Mouse (Mus musculus): ENCODE data around the gene Kif4. TPM values are rescaled to one million over a fixed set of nuclear protein-coding genes. Genes with fewer than 3 reads are reported as not detected.

The Kif4 gene
- total and polyA plus RNA-seq, 3 experiments: 0.16 to 0.45 (median 0.23) TPM

DNA sequence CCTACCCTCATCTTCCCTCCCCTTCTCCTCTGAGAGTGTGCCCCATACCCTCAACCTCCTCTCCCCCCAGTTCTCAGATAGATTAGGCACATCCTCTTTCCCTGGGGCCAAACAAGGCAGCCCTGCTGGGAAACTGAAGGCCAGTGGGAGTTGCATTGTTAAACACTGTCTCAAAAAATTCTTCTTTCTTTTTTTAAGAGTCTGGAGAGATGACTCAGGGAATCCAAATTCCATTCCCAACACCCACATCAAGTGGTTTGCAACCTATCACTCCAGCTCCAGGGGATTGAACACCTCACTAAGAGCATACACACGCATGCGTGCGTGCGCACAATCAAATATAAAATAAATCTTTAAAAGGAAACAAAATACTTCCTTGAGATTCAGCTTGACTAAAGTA is 71.2 kb downstream of the Kif4 start:
- Histone ChIP-seq H3K36me3 (ENCODE audit: control insufficient read depth, insufficient read depth, low read length) (no peaks in the 10 kb centered on the region), H3K4me1 (ENCODE audit: control insufficient read depth, insufficient read depth, low read length) (no peaks in the 10 kb centered on the region), H3K79me2 (replicated peaks; ENCODE audit: control insufficient read depth, insufficient read depth, low read length) (no peaks in the 10 kb centered on the region), H3K27me3 (ENCODE audit: control insufficient read depth, insufficient read depth, low read length) (no peaks in the 10 kb centered on the region), H3K4me3 (no peak overlapping the region), H3K9ac (ENCODE audit: low read depth, low read length) (no peak overlapping the region), H3K27ac (no peak overlapping the region)
- no peak for DNase-seq
- intact Hi-C loops (cut with DNase I): no loop called here
- no peak for TF ChIP-seq POLR2A (IDR thresholded peaks at IDR 0.05; ENCODE audit: insufficient read depth, low read depth, low read length)
- TF ChIP-seq CTCF (IDR thresholded peaks at IDR 0.05): no peak
- TF ChIP-seq EP300 (IDR thresholded peaks at IDR 0.05; ENCODE audit: insufficient read depth, low read depth, low read length): no peak
- WGBS: 95% methylated on average over 4 of the region's 4 CpGs

DNA sequence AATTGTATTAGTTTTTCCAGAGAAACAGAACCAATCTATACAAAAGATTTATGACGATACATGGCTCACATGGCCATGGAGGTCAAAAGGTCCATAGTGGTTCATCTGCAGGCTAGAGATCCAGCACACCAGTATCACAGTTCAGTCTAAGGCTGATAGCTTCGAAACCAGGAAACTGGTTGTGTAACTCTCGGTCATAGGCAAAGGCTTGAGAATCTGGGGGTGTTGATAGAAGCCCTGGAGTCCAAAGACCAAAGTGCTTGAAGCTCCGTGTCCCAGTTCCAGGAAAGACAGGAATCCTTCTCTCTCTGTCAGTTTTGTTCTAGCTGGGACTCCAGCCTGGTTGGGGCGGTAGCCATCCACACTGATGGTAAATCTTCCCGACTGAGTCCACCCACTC is 82.5 kb downstream of the Kif4 start:
- H3K4me1 ChIP-seq (ENCODE audit: control insufficient read depth, insufficient read depth, low read length): no peaks in the 10 kb centered on the region
- 89% methylated on average over 6 of the region's 6 CpGs for whole genome bisulfite sequencing

DNA sequence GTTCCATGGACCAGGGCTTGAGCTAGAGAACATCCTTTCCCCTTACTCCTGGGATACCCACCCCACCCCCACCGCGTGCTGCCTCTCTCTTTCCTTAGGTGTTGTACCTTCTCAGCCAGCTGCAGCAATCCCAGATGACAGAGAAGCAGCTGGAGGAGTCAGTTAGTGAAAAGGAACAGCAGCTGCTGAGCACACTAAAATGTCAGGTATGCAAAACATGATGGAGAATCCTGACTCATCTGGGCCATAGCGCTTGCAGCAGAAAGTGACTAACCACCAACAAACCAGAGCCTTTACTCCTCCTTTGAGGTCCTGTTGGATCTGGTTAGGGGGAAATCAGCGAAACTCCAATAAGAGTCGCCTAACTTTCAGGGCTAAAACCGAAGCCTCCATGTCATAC is 90.6 kb downstream of the Kif4 start:
- no peaks in the 10 kb centered on the region for H3K79me2 ChIP-seq (replicated peaks; ENCODE audit: control insufficient read depth, insufficient read depth, low read length)
- no peak overlapping the region for H3K27ac ChIP-seq
- TF ChIP-seq POLR2A (IDR thresholded peaks at IDR 0.05; ENCODE audit: insufficient read depth, low read depth, low read length): no peak
- TF ChIP-seq CTCF (IDR thresholded peaks at IDR 0.05): no peak
- TF ChIP-seq EP300 (IDR thresholded peaks at IDR 0.05; ENCODE audit: insufficient read depth, low read depth, low read length): no peak
- DNase-seq: no peak
- H3K4me3 ChIP-seq: no peak overlapping the region
- 89% methylated on average over 6 of the region's 6 CpGs for WGBS
- H3K27me3 ChIP-seq (ENCODE audit: control insufficient read depth, insufficient read depth, low read length): no peaks in the 10 kb centered on the region
- H3K36me3 ChIP-seq (ENCODE audit: control insufficient read depth, insufficient read depth, low read length): no peaks in the 10 kb centered on the region
- no peaks in the 10 kb centered on the region for H3K4me1 ChIP-seq (ENCODE audit: control insufficient read depth, insufficient read depth, low read length)
- intact Hi-C loops (cut with DNase I): no loop called here
- H3K9ac ChIP-seq (ENCODE audit: low read depth, low read length): no peak overlapping the region

More for the DNA sequence above, 82.5 kb downstream of the Kif4 start:
- H3K79me2 ChIP-seq (replicated peaks; ENCODE audit: control insufficient read depth, insufficient read depth, low read length): no peaks in the 10 kb centered on the region
- no peaks in the 10 kb centered on the region for H3K27me3 ChIP-seq (ENCODE audit: control insufficient read depth, insufficient read depth, low read length)
- DNase-seq: no peak
- H3K9ac ChIP-seq (ENCODE audit: low read depth, low read length): no peak overlapping the region
- no peak overlapping the region for H3K27ac ChIP-seq
- TF ChIP-seq EP300 (IDR thresholded peaks at IDR 0.05; ENCODE audit: insufficient read depth, low read depth, low read length): no peak
- intact Hi-C loops (cut with DNase I): no loop called here
- H3K36me3 ChIP-seq (ENCODE audit: control insufficient read depth, insufficient read depth, low read length): no peaks in the 10 kb centered on the region
- no peak overlapping the region for H3K4me3 ChIP-seq

DNA sequence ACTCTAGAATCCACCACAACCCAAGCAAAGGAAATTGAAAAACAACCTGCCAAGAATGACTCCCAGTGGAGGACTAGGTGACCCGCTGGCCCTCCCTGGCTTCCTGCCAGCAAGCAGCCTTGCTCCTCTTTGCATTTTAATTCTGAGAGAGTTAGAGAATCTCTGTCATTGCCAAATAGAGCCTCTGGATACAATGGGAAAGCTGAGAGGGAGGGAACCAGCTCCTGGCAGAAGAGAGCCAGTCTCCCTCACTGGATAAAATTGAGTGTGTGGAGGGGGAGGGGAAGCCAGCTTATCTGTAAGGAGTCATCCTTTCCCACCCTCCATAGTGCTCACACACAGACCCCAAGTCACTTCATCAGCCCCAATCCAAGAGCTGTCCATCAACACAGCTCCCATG is 103.4 kb downstream of the Kif4 start:
- H3K4me3 ChIP-seq: no peak overlapping the region
- TF ChIP-seq POLR2A (IDR thresholded peaks at IDR 0.05; ENCODE audit: insufficient read depth, low read depth, low read length): no peak
- TF ChIP-seq CTCF (IDR thresholded peaks at IDR 0.05): no peak
- no peak for TF ChIP-seq EP300 (IDR thresholded peaks at IDR 0.05; ENCODE audit: insufficient read depth, low read depth, low read length)
- no peaks in the 10 kb centered on the region for H3K79me2 ChIP-seq (replicated peaks; ENCODE audit: control insufficient read depth, insufficient read depth, low read length)
- H3K9ac ChIP-seq (ENCODE audit: low read depth, low read length): no peak overlapping the region
- intact Hi-C loops (cut with DNase I): no loop called here
- 32% methylated on average over 1 of the region's 1 CpGs for WGBS
- no peak overlapping the region for H3K27ac ChIP-seq
- peaks cover 1% of the 10 kb centered on the region for H3K4me1 ChIP-seq (ENCODE audit: control insufficient read depth, insufficient read depth, low read length)
- H3K27me3 ChIP-seq (ENCODE audit: control insufficient read depth, insufficient read depth, low read length): no peaks in the 10 kb centered on the region
- H3K36me3 ChIP-seq (ENCODE audit: control insufficient read depth, insufficient read depth, low read length): no peaks in the 10 kb centered on the region
- DNase-seq: peak; percentile 44 to 49

DNA sequence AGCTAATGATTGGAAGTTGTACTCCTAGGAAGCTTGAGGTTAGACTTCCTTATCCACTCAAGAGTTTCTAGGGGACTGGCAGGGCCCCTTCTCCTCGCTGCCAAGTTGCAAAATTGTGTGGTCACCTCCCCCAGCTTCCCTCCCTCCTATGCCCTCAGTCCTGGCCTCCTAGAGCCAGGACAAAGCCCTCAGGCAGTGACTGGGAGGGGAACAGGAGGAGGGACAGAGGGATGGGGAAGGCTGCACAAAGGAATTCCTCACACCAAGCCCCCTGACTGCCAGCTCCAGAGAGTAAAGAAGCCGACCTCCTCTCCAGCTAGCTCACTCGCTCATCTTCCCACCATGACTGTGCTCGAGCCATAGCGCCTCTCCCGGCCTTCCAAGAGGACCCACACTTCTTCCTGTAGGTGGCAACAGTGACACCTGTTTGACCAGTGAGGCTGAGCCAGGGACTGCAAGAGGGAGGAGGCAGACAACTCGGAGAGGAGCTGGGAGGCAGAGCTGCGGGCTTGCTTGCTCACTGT is 104.2 kb downstream of the Kif4 start, which contains the start of gene Gdpd2:
Gdpd2 (plus strand) TSS at position 209 of the 524 bp plus-strand sequence.
- WGBS: 11% methylated on average over 8 of the region's 8 CpGs
- Histone ChIP-seq H3K4me3 (no peak within 1 kb of the TSS), H3K79me2 (replicated peaks; ENCODE audit: control insufficient read depth, insufficient read depth, low read length) (no peaks in the 10 kb centered on the region), H3K4me1 (ENCODE audit: control insufficient read depth, insufficient read depth, low read length) (peaks cover 1% of the 10 kb centered on the region), H3K9ac (ENCODE audit: low read depth, low read length) (no peak within 1 kb of the TSS), H3K36me3 (ENCODE audit: control insufficient read depth, insufficient read depth, low read length) (no peaks in the 10 kb centered on the region), H3K27ac (no peak within 1 kb of the TSS), H3K27me3 (ENCODE audit: control insufficient read depth, insufficient read depth, low read length) (no peaks in the 10 kb centered on the region)
- TF ChIP-seq EP300 (IDR thresholded peaks at IDR 0.05; ENCODE audit: insufficient read depth, low read depth, low read length): no peak
- TF ChIP-seq POLR2A (IDR thresholded peaks at IDR 0.05; ENCODE audit: insufficient read depth, low read depth, low read length): no peak
- peak; percentile 56 for TF ChIP-seq CTCF (IDR thresholded peaks at IDR 0.05)
- DNase-seq: peak in 1 of 2 experiments; percentile 13
- intact Hi-C loops (cut with DNase I): no loop called here

DNA sequence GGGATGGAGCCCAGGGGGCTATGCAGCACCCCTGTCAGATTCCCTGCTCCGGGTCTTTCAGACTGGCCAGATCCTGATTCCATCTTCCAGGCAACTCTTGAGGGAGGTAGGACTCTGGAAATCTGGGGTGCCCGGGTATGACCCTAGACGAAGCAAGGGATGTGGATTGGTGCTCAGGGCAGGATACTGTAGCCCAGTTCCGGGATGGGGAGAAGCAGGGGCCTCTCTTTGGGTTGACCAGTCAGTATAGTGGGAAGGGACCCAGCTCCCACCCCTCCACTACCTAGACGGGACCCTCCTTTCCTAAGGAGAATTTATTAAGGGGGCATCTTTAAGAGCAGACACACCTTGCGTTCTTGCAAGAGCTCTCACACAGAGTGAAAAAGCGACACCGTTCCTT is 104.7 kb downstream of the Kif4 start:
- Histone ChIP-seq H3K79me2 (replicated peaks; ENCODE audit: control insufficient read depth, insufficient read depth, low read length) (no peaks in the 10 kb centered on the region), H3K9ac (ENCODE audit: low read depth, low read length) (no peak overlapping the region), H3K27me3 (ENCODE audit: control insufficient read depth, insufficient read depth, low read length) (no peaks in the 10 kb centered on the region), H3K4me1 (ENCODE audit: control insufficient read depth, insufficient read depth, low read length) (peaks cover 1% of the 10 kb centered on the region), H3K4me3 (no peak overlapping the region), H3K27ac (no peak overlapping the region), H3K36me3 (ENCODE audit: control insufficient read depth, insufficient read depth, low read length) (no peaks in the 10 kb centered on the region)
- no peak for DNase-seq
- WGBS: 45% methylated on average over 8 of the region's 8 CpGs
- intact Hi-C loops (cut with DNase I): no loop called here
- TF ChIP-seq CTCF (IDR thresholded peaks at IDR 0.05) (no peak), POLR2A (IDR thresholded peaks at IDR 0.05; ENCODE audit: insufficient read depth, low read depth, low read length) (no peak), EP300 (IDR thresholded peaks at IDR 0.05; ENCODE audit: insufficient read depth, low read depth, low read length) (no peak)
